Mouse (Mus musculus): ENCODE measurements around the gene Vasn.
"Not testable (repeated sequence)": the region's sequence is repeated elsewhere in the genome, so short reads cannot be mapped to it uniquely, and the experiment has no call there.

Gene Vasn

GRCm38 (mm10) chr16:4665726-4666125 is 26.0 kb downstream of the Vasn start:
- DNase-seq (ENCODE audit: low read depth, low spot score), result no peak

GRCm38 (mm10) chr16:4667190-4667808 is 27.6 kb downstream of the Vasn start:
- DNase-seq (ENCODE audit: low read depth, low spot score), result peak; percentile 66

GRCm38 (mm10) chr16:4670317-4670716 is 30.6 kb downstream of the Vasn start:
- no peak for DNase-seq (ENCODE audit: low read depth, low spot score)

DNA sequence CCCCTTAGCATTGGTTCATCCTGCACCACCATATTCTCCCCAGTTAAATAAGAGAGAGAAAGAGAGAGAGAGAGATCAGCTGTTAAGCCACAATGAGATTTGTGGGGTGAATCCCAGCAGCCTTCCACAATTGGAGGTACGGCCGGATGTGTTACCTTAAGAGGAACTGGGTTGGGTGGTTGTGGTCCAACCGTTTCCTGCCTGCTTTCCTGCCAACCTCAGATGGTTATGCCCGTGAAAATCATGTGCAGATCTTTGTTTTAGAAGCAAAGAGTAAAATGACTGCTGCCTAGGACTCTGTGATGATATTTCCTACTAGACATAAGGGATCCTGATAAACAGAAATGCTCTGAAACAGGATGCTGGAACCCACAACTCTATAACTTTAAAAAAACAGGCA is 34.4 kb downstream of the Vasn start:
- no peak for DNase-seq (ENCODE audit: low read depth, low spot score)

DNA sequence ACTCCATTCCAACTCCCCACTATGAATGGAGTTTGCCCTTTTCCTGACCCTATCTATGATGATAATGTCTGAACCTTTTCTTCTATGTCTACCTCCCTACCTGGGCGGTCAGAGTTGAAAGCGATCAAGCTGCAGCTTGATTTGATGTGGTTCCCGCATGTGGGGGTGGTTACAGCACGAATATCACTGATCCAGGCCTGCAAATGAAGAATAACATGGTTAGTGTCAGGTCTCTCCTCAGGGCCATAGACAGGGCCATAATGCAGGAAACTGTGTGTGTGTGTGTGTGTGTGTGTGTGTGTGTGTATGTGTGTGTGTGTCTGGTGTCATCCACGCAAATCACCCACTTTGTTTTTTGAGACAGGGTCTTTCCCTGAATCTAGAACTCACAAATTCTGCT is 37.1 kb downstream of the Vasn start:
- no peak for DNase-seq (ENCODE audit: low read depth, low spot score)

DNA sequence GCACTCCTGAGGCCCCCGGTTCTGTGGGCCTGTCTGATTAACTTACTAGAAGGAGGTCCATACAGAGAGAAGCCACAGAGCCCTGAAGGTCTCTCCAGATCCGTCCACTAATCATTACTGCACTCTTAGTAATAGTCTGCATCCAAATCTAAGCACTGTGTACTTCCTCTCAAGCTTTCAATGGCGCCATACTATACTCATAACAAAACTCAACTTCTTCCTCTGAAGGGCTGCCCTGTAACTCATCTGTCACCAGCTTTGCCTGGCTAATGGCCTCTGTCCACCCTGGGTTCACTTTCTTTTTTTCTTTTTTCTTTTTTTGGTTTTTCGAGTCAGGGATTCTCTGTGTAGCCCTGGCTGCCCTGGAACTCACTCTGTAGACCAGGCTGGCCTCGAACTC is 38.3 kb downstream of the Vasn start:
- no peak for DNase-seq (ENCODE audit: low read depth, low spot score)

GRCm38 (mm10) chr16:4679121-4680018 is 39.6 kb downstream of the Vasn start, which contains the start of gene Coro7:
Gene Coro7, minus strand, starts transcription at chr16:4679777.
- peak; percentile 59 for DNase-seq (ENCODE audit: low read depth, low spot score)

DNA sequence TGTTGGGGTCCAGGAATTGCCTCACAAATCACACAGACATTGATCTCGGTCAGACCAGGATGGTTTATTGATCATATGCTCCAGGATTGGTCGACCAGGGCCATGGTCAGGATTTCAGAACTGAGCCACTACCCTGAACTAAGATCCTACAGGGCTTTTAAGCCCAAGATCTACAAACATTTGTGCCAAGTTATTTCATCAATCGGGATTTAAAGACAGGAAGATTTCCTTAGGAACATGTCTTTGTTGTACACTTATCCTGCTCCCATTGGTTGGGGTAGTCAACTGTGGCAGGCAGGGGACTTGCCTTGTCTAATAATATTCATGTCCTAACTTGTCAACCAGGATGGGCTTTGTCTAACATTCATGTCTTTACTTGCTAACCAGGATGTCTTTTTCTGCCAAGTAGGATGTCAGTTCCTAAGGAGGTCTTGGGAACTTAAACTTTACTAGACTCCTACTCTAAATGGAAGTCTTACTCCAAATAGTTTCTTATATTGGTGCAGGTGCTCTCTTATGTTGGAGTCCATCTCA is 41.2 kb downstream of the Vasn start:
- DNase-seq (ENCODE audit: low read depth, low spot score), result not testable (repeated sequence)

GRCm38 (mm10) chr16:4682628-4683179 is 43.0 kb downstream of the Vasn start:
- no peak for DNase-seq (ENCODE audit: low read depth, low spot score)

GRCm38 (mm10) chr16:4683193-4683580 is 43.4 kb downstream of the Vasn start:
- DNase-seq (ENCODE audit: low read depth, low spot score), result no peak

DNA sequence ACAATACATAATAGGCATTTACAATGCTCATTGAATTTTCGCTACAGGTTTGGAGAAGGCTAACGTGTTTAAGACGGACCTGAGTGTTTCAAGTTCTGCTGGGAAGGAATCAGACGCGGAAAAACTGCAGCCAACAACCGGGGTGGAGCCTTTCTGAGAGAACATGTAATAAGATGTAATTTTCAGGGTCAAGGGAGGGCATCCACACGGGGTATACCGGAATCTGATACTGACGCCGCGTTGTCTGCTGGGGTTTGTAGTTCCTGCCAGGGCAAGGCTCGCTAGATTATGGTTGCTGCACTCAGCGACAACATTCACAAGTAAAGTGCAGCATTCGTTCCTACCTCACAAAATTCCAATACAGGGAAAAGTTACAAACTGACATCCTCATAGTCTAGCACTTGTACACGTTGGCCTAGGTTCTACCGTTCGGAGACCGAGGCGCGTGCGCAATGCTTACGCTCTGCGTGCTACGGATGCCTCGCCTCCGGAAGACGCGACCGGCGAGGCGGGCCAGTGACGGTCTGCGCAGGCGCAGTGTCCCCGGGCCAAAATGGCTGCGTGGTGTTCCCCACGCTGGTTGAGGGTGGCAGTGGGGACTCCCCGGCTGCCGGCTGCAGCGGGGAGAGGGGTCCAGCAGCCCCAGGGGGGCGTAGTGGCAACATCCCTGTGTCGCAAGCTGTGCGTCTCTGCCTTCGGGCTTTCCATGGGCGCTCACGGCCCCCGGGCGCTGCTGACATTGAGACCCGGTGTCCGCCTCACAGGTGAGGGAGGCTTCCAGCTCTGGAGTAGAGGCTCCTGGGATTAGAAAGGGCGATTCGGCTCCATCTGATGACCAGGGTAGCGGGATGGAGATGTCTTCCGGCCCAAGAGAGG is 44.1 kb downstream of the Vasn start:
- DNase-seq (ENCODE audit: low read depth, low spot score), result peak; percentile 87

DNA sequence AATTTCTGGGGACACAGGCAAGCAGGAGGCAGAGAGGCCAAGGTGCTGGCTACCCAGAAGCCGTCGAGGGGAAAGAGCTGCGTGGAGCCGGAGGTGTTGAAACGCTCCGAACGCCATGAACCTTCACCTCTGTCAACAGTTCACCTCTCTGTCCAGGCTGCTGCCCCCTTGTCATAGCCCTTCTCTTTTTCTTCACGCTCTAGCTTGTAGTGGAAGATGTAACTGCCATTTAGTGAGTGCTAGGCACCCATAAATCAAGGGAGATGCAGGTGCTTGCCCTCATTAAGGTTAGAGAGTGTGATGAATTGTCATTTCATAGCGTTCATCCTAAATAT is 44.7 kb downstream of the Vasn start:
- DNase-seq (ENCODE audit: low read depth, low spot score), result no peak

- not testable (repeated sequence) for DNase-seq (ENCODE audit: low read depth, low spot score)
Measured at GRCm38 (mm10) chr16:4689371-4689770, 49.6 kb downstream of the Vasn start.
